Mouse (Mus musculus) forebrain, embryonic 11.5 days (tissue): ENCODE measurements at regions not wholly inside any gene's neighbourhood (a gene's known extent, or its start where the extent isn't known, plus 50 kb on each side); places are given as distances from the start of the nearest gene placed in this dataset.

Experiments used
- ATAC-seq: fragments of 200-750 bp; cut with Nextera tagmentation; replicated peaks from 2 replicates; pipeline ENCODE4 v1.8.0; 2017; ENCODE audit warnings: moderate TSS enrichment; ENCODE audit not compliant: low FRiP score
- DNase-seq: peaks from one replicate; pipeline ENCODE4 v3.0.0-alpha.2; 2017; ENCODE audit warnings: low spot score
- H3K27ac ChIP-seq: fragments of 300-500 bp; sonication (generic); 2 replicates; pipeline ENCODE4 v1.5.1; 2014; ENCODE audit warnings: low read depth, low read length
- H3K27me3 ChIP-seq: fragments of 300-500 bp; sonication (generic); 2 replicates; pipeline ENCODE4 v1.6.1; 2014; ENCODE audit warnings: mild to moderate bottlenecking, low read length, mixed read lengths; ENCODE audit not compliant: control insufficient read depth, insufficient read depth
- H3K36me3 ChIP-seq: fragments of 300-500 bp; sonication (generic); 2 replicates; pipeline ENCODE4 v1.6.1; 2014; ENCODE audit warnings: mild to moderate bottlenecking, low read length, moderate library complexity, mixed read lengths; ENCODE audit not compliant: control insufficient read depth, insufficient read depth
- H3K4me1 ChIP-seq: fragments of 300-500 bp; sonication (generic); replicated peaks from 2 replicates; pipeline ENCODE4 v1.6.1; 2014; ENCODE audit warnings: low read length, mixed read lengths; ENCODE audit not compliant: control insufficient read depth, insufficient read depth
- H3K4me2 ChIP-seq: fragments of 300-500 bp; sonication (generic); 2 replicates; pipeline ENCODE4 v1.6.1; 2014; ENCODE audit warnings: low read depth, mild to moderate bottlenecking, low read length, moderate library complexity, mixed read lengths; ENCODE audit not compliant: severe bottlenecking
- H3K4me3 ChIP-seq: fragments of 300-500 bp; sonication (generic); 2 replicates; pipeline ENCODE4 v1.5.1; 2014; ENCODE audit warnings: low read depth, low read length
- H3K9ac ChIP-seq: fragments of 300-500 bp; sonication (generic); 2 replicates; pipeline ENCODE4 v1.6.1; 2014; ENCODE audit warnings: low read length
- H3K9me3 ChIP-seq: fragments of 300-500 bp; sonication (generic); 2 replicates; pipeline ENCODE4 v1.6.1; 2016; ENCODE audit warnings: low read length, mixed read lengths; ENCODE audit not compliant: control insufficient read depth
- WGBS: fragments of 180-500 bp; shearing (Covaris S2); extraction: QIAGEN DNeasy Blood & Tissue Kit; methylation state at CpG from one replicate; pipeline ENCODE4 v1.1.7; 2014; 5-methylcytosine and 5-hydroxymethylcytosine counted together

- no peak overlapping the region for H3K4me3 ChIP-seq
- no peak for ATAC-seq
- H3K27ac ChIP-seq: no peak overlapping the region
- H3K4me2 ChIP-seq: no peak overlapping the region
- H3K4me1 ChIP-seq: no peaks in the 10 kb centered on the region
- no peak for DNase-seq
- WGBS: 94% methylated on average over 6 of the region's 6 CpGs
- H3K9ac ChIP-seq: no peak overlapping the region
- no peaks in the 10 kb centered on the region for H3K9me3 ChIP-seq
- no peaks in the 10 kb centered on the region for H3K36me3 ChIP-seq
- no peaks in the 10 kb centered on the region for H3K27me3 ChIP-seq
Measured at GRCm38 (mm10) chr10:17538944-17539533, 184.0 kb upstream of the Cited2 start.

GRCm38 (mm10) chr10:17540404-17541375 is 182.3 kb upstream of the Cited2 start:
- 81% methylated on average over 6 of the region's 6 CpGs for WGBS
- H3K36me3 ChIP-seq: no peaks in the 10 kb centered on the region

GRCm38 (mm10) chr10:17542104-17542846 is 180.7 kb upstream of the Cited2 start:
- Histone ChIP-seq H3K27ac (no peak overlapping the region), H3K36me3 (no peaks in the 10 kb centered on the region), H3K27me3 (no peaks in the 10 kb centered on the region), H3K4me2 (no peak overlapping the region), H3K9me3 (no peaks in the 10 kb centered on the region), H3K4me3 (no peak overlapping the region), H3K9ac (no peak overlapping the region), H3K4me1 (no peaks in the 10 kb centered on the region)
- ATAC-seq: no peak
- WGBS: 83% methylated on average over 8 of the region's 8 CpGs
- DNase-seq: no peak

More at GRCm38 (mm10) chr10:17540404-17541375, 182.3 kb upstream of the Cited2 start:
- ATAC-seq (no peak), DNase-seq (no peak)
- no peak overlapping the region for H3K9ac ChIP-seq
- no peaks in the 10 kb centered on the region for H3K27me3 ChIP-seq
- no peaks in the 10 kb centered on the region for H3K4me1 ChIP-seq
- H3K9me3 ChIP-seq: no peaks in the 10 kb centered on the region
- no peak overlapping the region for H3K4me2 ChIP-seq
- no peak overlapping the region for H3K4me3 ChIP-seq
- H3K27ac ChIP-seq: no peak overlapping the region

- no peak for DNase-seq
Measured at GRCm38 (mm10) chr10:17542847-17543421, 180.1 kb upstream of the Cited2 start.

GRCm38 (mm10) chr10:17545291-17545690 is 177.7 kb upstream of the Cited2 start:
- H3K9ac ChIP-seq: no peak overlapping the region
- no peaks in the 10 kb centered on the region for H3K4me1 ChIP-seq
- no peak overlapping the region for H3K4me2 ChIP-seq
- DNase-seq (no peak), ATAC-seq (no peak)
- H3K27ac ChIP-seq: no peak overlapping the region
- no peak overlapping the region for H3K4me3 ChIP-seq
- no peaks in the 10 kb centered on the region for H3K9me3 ChIP-seq
- H3K36me3 ChIP-seq: no peaks in the 10 kb centered on the region
- no peaks in the 10 kb centered on the region for H3K27me3 ChIP-seq

More at GRCm38 (mm10) chr10:17542847-17543421, 180.1 kb upstream of the Cited2 start:
- no peak for ATAC-seq
- Histone ChIP-seq H3K4me1 (no peaks in the 10 kb centered on the region), H3K4me2 (no peak overlapping the region), H3K27ac (no peak overlapping the region), H3K9ac (no peak overlapping the region), H3K36me3 (no peaks in the 10 kb centered on the region), H3K27me3 (no peaks in the 10 kb centered on the region), H3K9me3 (no peaks in the 10 kb centered on the region), H3K4me3 (no peak overlapping the region)
- 91% methylated on average over 5 of the region's 5 CpGs for WGBS

GRCm38 (mm10) chr10:17547986-17548385 is 175.0 kb upstream of the Cited2 start:
- Histone ChIP-seq H3K9me3 (no peaks in the 10 kb centered on the region), H3K4me2 (no peak overlapping the region), H3K27ac (no peak overlapping the region), H3K9ac (no peak overlapping the region), H3K4me3 (no peak overlapping the region), H3K27me3 (no peaks in the 10 kb centered on the region), H3K4me1 (no peaks in the 10 kb centered on the region), H3K36me3 (no peaks in the 10 kb centered on the region)
- WGBS: 94% methylated on average over 3 of the region's 3 CpGs
- ATAC-seq: no peak
- no peak for DNase-seq

GRCm38 (mm10) chr10:17548629-17549580 is 174.1 kb upstream of the Cited2 start:
- WGBS: 92% methylated on average over 14 of the region's 14 CpGs
- no peak for DNase-seq
- no peaks in the 10 kb centered on the region for H3K27me3 ChIP-seq

More at GRCm38 (mm10) chr10:17548629-17549580, 174.1 kb upstream of the Cited2 start:
- Histone ChIP-seq H3K9me3 (no peaks in the 10 kb centered on the region), H3K27ac (no peak overlapping the region), H3K36me3 (no peaks in the 10 kb centered on the region), H3K4me2 (no peak overlapping the region), H3K4me1 (no peaks in the 10 kb centered on the region), H3K9ac (no peak overlapping the region), H3K4me3 (no peak overlapping the region)
- no peak for ATAC-seq
